Comparison of ENCODE assay signal across 25 mouse cellular contexts in the genomic region with DNA sequence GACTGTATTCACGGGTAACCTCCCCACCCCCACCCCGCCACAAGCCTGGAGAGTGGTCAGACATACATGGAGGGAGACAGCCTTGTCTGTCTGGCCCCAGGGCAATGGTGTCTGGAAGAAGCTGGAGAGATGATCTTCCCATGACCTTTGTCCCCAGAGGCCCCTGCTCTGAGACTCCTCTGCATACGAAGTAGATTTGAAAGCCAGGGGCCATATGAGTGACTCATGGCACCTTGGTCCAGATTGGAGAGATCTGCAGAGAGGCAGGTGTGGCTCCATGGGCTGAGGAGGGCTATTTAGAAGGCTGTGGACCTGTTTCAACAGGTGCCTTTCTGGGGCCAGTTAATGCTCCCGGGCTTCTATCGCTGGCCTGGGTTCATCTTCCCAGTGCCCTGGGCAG.
DNase-seq lines count a peak whose midpoint lies in the region; ATAC-seq and TF ChIP-seq lines count a peak whose summit lies in the region.
"Had no signal": no experiment of that assay in that cellular context is flagged by ENCODE, and none has a peak within 500 bp of the region (broad histone marks: within the 10 kb centered on the region; RNA-seq: fewer than 3 reads in every experiment).

No protein-coding gene starts in this region.

- WGBS in intestine, embryonic 15.5 days, result 63% methylated on average over 5 of the region's 5 CpGs
- WGBS in intestine, postnatal 0 days, result 42% methylated on average over 5 of the region's 5 CpGs

- H3K4me2 ChIP-seq in intestine, embryonic 15.5 days (replicated peaks), result no peak overlapping the region
- H3K4me2 ChIP-seq in intestine, postnatal 0 days (replicated peaks; ENCODE audit: low read depth), result no peak overlapping the region
- H3K4me2 ChIP-seq: embryonic facial prominence, embryonic 12.5 days; forebrain, embryonic 13.5 days; forebrain, embryonic 15.5 days had no signal

- TF ChIP-seq CTCF in intestine, postnatal 0 days (IDR thresholded peaks at IDR 0.05; ENCODE audit: low read depth), result no peak

- no peaks in the 10 kb centered on the region for H3K36me3 ChIP-seq in intestine, embryonic 15.5 days
- H3K36me3 ChIP-seq in intestine, postnatal 0 days (ENCODE audit: control insufficient read depth, insufficient read depth), result no peaks in the 10 kb centered on the region
- H3K36me3 ChIP-seq: embryonic facial prominence, embryonic 10.5 days; embryonic facial prominence, embryonic 12.5 days; forebrain, embryonic 15.5 days; G1E had no signal

- H3K27me3 ChIP-seq in intestine, embryonic 15.5 days (replicated peaks), result no peaks in the 10 kb centered on the region
- H3K27me3 ChIP-seq in intestine, postnatal 0 days (replicated peaks; ENCODE audit: control insufficient read depth, insufficient read depth, low read length), result no peaks in the 10 kb centered on the region
- H3K27me3 ChIP-seq: CH12.LX; embryonic facial prominence, embryonic 12.5 days; forebrain, embryonic 13.5 days; forebrain, embryonic 15.5 days; Patski had no signal

- peak; percentile 31 for DNase-seq in embryo, embryonic 10.5 days (ENCODE audit: low spot score)
- DNase-seq in embryo, embryonic 9.5 days (ENCODE audit: extremely low spot score), result no peak
- no peak for DNase-seq in right cerebral cortex, adult 2 months (ENCODE audit: low spot score in 2 of 2)
- DNase-seq: adrenal gland, adult 8-10 months; adrenal gland, postnatal 14 days; adrenal gland, postnatal 36 days; B cell, adult 2 months; cerebellum, adult 11-12 months; cerebellum, adult 2 months; cerebellum, adult 9-10 months; cerebellum, postnatal 10 days; cerebellum, postnatal 25 days; embryo, embryonic 11 days; forebrain, postnatal 0 days had no signal

- H3K4me3 ChIP-seq in intestine, embryonic 15.5 days (replicated peaks), result no peak overlapping the region
- no peak overlapping the region for H3K4me3 ChIP-seq in intestine, postnatal 0 days (ENCODE audit: low read depth, low read length)
- H3K4me3 ChIP-seq: embryonic facial prominence, embryonic 10.5 days; embryonic facial prominence, embryonic 12.5 days; forebrain, embryonic 13.5 days; forebrain, embryonic 15.5 days had no signal

- H3K27ac ChIP-seq in intestine, embryonic 15.5 days, result no peak overlapping the region
- H3K27ac ChIP-seq in intestine, postnatal 0 days (ENCODE audit: low read depth, low read length), result no peak overlapping the region
- H3K27ac ChIP-seq: embryonic facial prominence, embryonic 10.5 days; embryonic facial prominence, embryonic 12.5 days; forebrain, embryonic 13.5 days; forebrain, embryonic 15.5 days had no signal

- ATAC-seq in intestine, embryonic 15.5 days, result peak; percentile 82
- peak; percentile 76 for ATAC-seq in intestine, postnatal 0 days
- ATAC-seq: activated CD4-positive, CD25-positive, alpha-beta regulatory T cell, adult 4 months; CD4-positive, CD25-positive, alpha-beta regulatory T cell, adult 4 months; forebrain, embryonic 13.5 days; forebrain, embryonic 15.5 days; forebrain, postnatal 0 days; Patski had no signal

- H3K9ac ChIP-seq in intestine, embryonic 15.5 days, result no peak overlapping the region
- no peak overlapping the region for H3K9ac ChIP-seq in intestine, postnatal 0 days (ENCODE audit: low read depth, low read length)
- H3K9ac ChIP-seq: embryonic facial prominence, embryonic 12.5 days; forebrain, embryonic 13.5 days; forebrain, embryonic 15.5 days; forebrain, postnatal 0 days had no signal

- peaks cover 4% of the 10 kb centered on the region; the same call in 1 of the 2 replicates for H3K4me1 ChIP-seq in intestine, embryonic 15.5 days (replicated peaks)
- H3K4me1 ChIP-seq in intestine, postnatal 0 days (replicated peaks; ENCODE audit: control insufficient read depth, insufficient read depth, low read length), result 0 out of 2 replicates have a peak, but pooled peaks cover 5% of the 10 kb centered on the region
- H3K4me1 ChIP-seq: forebrain, embryonic 13.5 days; forebrain, embryonic 15.5 days had no signal

- H3K9me3 ChIP-seq in intestine, embryonic 15.5 days, result no peaks in the 10 kb centered on the region
- no peaks in the 10 kb centered on the region for H3K9me3 ChIP-seq in intestine, postnatal 0 days (ENCODE audit: control insufficient read depth)
- H3K9me3 ChIP-seq: forebrain, embryonic 15.5 days had no signal
